Mouse (Mus musculus): ENCODE data around the gene Gm4884.
"Not testable (repeated sequence)": the region's sequence is repeated elsewhere in the genome, so short reads cannot be mapped to it uniquely, and the experiment has no call there.

Gene Gm4884

GRCm38 (mm10) chr7:41032419-41032818 lies at the start of gene Gm4884:
TSS of gene Gm4884 (plus strand) at chr7:41032719.
- DNase-seq (ENCODE audit: low spot score), result not testable (repeated sequence)

DNA sequence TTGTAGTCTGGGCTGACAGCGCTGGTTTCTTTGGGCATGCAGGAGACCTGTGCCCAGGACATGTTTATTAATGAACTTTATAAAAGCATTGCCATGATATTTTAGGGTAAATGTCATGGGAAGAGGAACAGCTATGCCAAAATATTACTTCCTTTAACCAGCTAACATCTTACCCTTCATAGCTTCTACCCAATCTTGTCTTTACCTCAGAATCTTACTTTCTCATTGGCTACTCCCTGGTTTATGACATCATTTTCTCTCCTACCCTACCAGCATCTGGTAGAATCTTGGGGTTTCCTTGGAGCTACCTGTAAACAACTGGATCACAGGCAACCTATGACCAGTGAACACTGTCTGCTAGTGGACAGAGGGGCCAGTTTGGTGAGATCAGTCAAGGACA lies 45.3 kb upstream of the Gm4884 start, which contains the start of gene 4930433I11Rik:
4930433I11Rik (plus strand) TSS at position 301 of the 400 bp plus-strand sequence.
- DNase-seq (ENCODE audit: low spot score), result no peak

DNA sequence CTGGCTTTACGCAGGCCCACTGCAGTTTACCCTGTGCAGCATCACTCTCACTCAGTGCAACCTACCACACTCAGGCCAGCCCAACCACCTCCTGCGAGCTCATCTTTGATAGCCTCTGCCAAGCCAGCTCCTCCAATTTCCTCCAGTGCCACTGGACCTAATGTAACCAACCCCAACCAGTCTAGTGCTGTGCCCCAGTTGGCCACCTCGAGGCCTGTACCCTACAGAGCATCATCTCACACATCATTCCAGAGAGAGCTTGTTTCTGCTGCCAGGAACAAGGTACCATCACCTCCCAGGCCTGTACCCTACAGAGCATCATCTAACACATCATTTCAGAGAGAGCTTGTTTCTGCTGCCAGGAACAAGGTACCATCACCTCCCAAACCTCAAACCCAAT lies 11.5 kb downstream of the Gm4884 start:
- DNase-seq (ENCODE audit: low spot score), result not testable (repeated sequence)
